Mouse (Mus musculus): ENCODE results near the gene Greb1. TPM values are rescaled to one million over a fixed set of nuclear protein-coding genes. Genes with fewer than 3 reads are reported as not detected.

The Greb1 gene
- polyA plus RNA-seq, 1 experiment from 2014 or later: 10.0 TPM

DNA sequence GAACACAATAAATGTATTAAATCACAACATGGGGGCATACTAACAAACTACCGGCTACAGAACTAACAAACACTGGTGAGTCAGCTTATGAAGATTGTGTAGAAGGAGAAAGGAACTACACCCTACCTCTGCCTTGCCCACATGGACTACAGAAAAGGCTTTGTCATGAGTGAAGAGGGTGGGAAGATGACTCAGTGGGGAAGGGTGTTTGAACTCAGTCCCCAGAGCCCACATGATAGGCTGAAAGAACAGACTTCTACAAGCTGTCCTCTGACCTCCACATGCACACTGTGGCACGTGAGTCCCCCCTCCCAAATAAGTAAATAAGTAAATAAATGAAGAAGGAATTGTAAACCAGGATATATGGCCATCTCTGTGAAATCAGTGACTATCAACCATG is 21.5 kb downstream of the Greb1 start:
- Histone ChIP-seq H3K4me3 (ENCODE audit: low read depth, low read length) (no peak overlapping the region), H3K9ac (ENCODE audit: low read length) (no peak overlapping the region), H3K4me1 (ENCODE audit: control insufficient read depth, insufficient read depth, low read length) (no peaks in the 10 kb centered on the region), H3K4me2 (ENCODE audit: low read depth) (no peak overlapping the region), H3K27ac (ENCODE audit: low read depth, low read length) (no peak overlapping the region), H3K9me3 (ENCODE audit: control insufficient read depth, low read length) (no peaks in the 10 kb centered on the region), H3K36me3 (ENCODE audit: control insufficient read depth, insufficient read depth, low read length) (no peaks in the 10 kb centered on the region), H3K27me3 (ENCODE audit: control insufficient read depth, insufficient read depth, low read length) (no peaks in the 10 kb centered on the region)
- no peak for ATAC-seq (ENCODE audit: insufficient read depth, low FRiP score, low TSS enrichment)
- WGBS: 75% methylated on average over 2 of the region's 2 CpGs
- no peak for DNase-seq (ENCODE audit: low spot score)

DNA sequence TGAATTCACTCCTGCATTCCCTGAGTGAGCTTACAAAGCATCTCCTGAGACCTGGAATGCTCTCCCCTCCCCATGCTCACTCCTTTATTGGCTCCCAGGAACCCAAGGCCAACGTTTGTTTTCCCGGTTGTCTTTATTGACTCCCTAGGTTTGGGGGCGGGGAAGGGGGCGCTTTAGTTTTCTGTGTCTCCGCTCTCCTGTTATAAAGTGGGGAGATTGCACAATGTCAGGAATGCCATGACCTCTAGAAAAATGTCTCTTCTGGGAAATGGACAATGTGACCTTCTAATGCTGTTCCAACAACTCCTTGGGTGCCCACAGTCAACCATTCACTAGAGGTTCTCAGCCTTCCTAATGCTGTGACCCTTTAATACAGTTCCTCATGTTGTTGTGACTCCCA is 22.2 kb downstream of the Greb1 start:
- Histone ChIP-seq H3K27me3 (ENCODE audit: control insufficient read depth, insufficient read depth, low read length) (no peaks in the 10 kb centered on the region), H3K36me3 (ENCODE audit: control insufficient read depth, insufficient read depth, low read length) (no peaks in the 10 kb centered on the region), H3K4me2 (ENCODE audit: low read depth) (no peak overlapping the region), H3K9me3 (ENCODE audit: control insufficient read depth, low read length) (no peaks in the 10 kb centered on the region), H3K4me1 (ENCODE audit: control insufficient read depth, insufficient read depth, low read length) (no peaks in the 10 kb centered on the region), H3K27ac (ENCODE audit: low read depth, low read length) (no peak overlapping the region), H3K9ac (ENCODE audit: low read length) (no peak overlapping the region), H3K4me3 (ENCODE audit: low read depth, low read length) (no peak overlapping the region)
- ATAC-seq (ENCODE audit: insufficient read depth, low FRiP score, low TSS enrichment): no peak
- 47% methylated on average over 5 of the region's 5 CpGs for WGBS
- DNase-seq (ENCODE audit: low spot score): no peak

DNA sequence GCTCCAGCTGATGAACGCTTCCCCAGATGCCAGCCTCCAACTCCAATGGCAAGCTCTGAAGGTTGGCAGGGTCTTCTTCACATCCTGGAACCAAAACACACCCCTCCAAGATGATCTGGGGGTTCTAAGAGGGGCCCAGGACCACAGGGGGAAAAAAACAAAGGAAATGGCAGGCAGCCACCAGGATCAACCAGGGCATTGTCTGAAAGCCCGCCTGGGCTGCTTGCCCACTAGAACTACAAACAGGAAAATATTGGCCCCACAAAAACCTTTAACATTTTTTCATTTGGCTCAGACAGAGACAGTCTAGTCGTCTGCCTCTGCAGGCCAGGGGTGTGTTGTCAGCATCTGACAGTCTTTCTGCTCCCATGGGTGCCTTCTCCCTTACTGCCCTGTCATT is 25.3 kb downstream of the Greb1 start:
- no peak overlapping the region for H3K4me2 ChIP-seq (ENCODE audit: low read depth)
- no peak overlapping the region for H3K27ac ChIP-seq (ENCODE audit: low read depth, low read length)
- H3K4me3 ChIP-seq (ENCODE audit: low read depth, low read length): no peak overlapping the region
- H3K9me3 ChIP-seq (ENCODE audit: control insufficient read depth, low read length): no peaks in the 10 kb centered on the region
- no peaks in the 10 kb centered on the region for H3K27me3 ChIP-seq (ENCODE audit: control insufficient read depth, insufficient read depth, low read length)
- no peaks in the 10 kb centered on the region for H3K4me1 ChIP-seq (ENCODE audit: control insufficient read depth, insufficient read depth, low read length)
- no peak overlapping the region for H3K9ac ChIP-seq (ENCODE audit: low read length)
- DNase-seq (ENCODE audit: low spot score): no peak
- 83% methylated on average over 3 of the region's 3 CpGs for WGBS
- H3K36me3 ChIP-seq (ENCODE audit: control insufficient read depth, insufficient read depth, low read length): no peaks in the 10 kb centered on the region
- no peak for ATAC-seq (ENCODE audit: insufficient read depth, low FRiP score, low TSS enrichment)

DNA sequence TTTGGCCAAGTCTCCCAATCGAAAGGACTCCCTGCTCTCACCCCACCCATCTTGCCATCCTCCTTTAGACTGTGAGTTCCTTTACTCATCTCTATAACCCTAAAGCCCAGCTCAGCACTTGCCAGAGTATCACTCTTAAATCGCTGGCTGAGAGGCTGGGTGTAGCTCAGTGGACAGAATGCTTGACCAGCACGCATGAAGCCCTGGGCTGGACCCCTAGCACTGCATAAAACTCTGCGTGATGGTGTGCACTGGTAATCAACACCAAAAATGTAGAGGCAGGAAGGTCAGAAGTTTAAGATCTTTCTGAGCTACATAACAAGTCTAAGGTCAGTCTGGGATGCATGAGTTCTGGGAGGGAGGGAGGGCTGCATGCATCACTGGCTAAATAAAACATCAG is 26.1 kb downstream of the Greb1 start:
- ATAC-seq (ENCODE audit: insufficient read depth, low FRiP score, low TSS enrichment): no peak
- Histone ChIP-seq H3K4me1 (ENCODE audit: control insufficient read depth, insufficient read depth, low read length) (no peaks in the 10 kb centered on the region), H3K9me3 (ENCODE audit: control insufficient read depth, low read length) (no peaks in the 10 kb centered on the region), H3K27me3 (ENCODE audit: control insufficient read depth, insufficient read depth, low read length) (no peaks in the 10 kb centered on the region), H3K27ac (ENCODE audit: low read depth, low read length) (no peak overlapping the region), H3K4me3 (ENCODE audit: low read depth, low read length) (no peak overlapping the region), H3K36me3 (ENCODE audit: control insufficient read depth, insufficient read depth, low read length) (no peaks in the 10 kb centered on the region), H3K4me2 (ENCODE audit: low read depth) (no peak overlapping the region), H3K9ac (ENCODE audit: low read length) (no peak overlapping the region)
- DNase-seq (ENCODE audit: low spot score): no peak
- WGBS: 88% methylated on average over 4 of the region's 4 CpGs

DNA sequence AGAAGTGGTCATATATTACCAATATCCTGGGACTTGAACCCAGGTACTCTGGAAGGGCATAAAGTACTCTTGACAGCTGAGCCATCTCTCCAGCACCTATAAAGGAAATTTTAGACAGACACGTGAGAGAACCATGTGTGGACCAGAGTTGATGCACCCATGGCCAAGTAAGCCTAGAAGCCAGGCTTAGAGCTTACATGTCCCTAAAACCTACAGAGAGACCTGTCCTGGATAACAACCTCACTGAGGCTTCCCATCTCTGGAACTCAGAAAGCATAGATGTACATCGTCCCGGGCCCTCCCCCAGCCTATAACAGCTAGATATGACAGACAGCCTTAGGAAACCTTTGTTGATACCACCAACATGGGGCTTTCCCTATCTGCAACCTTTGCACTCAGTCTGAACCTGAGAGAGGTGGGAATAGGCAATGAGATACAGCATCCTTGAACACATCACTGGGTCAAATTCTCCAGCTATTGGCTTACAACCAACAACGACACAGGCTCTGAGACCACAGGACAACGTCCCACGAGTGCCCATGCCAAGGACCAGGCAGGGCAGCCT is 31.0 kb downstream of the Greb1 start:
- Histone ChIP-seq H3K36me3 (ENCODE audit: control insufficient read depth, insufficient read depth, low read length) (no peaks in the 10 kb centered on the region), H3K27ac (ENCODE audit: low read depth, low read length) (no peak overlapping the region), H3K9me3 (ENCODE audit: control insufficient read depth, low read length) (no peaks in the 10 kb centered on the region), H3K4me1 (ENCODE audit: control insufficient read depth, insufficient read depth, low read length) (no peaks in the 10 kb centered on the region), H3K27me3 (ENCODE audit: control insufficient read depth, insufficient read depth, low read length) (no peaks in the 10 kb centered on the region), H3K9ac (ENCODE audit: low read length) (no peak overlapping the region), H3K4me3 (ENCODE audit: low read depth, low read length) (no peak overlapping the region), H3K4me2 (ENCODE audit: low read depth) (no peak overlapping the region)
- no peak for DNase-seq (ENCODE audit: low spot score)
- WGBS: 88% methylated on average over 6 of the region's 6 CpGs
- no peak for ATAC-seq (ENCODE audit: insufficient read depth, low FRiP score, low TSS enrichment)

DNA sequence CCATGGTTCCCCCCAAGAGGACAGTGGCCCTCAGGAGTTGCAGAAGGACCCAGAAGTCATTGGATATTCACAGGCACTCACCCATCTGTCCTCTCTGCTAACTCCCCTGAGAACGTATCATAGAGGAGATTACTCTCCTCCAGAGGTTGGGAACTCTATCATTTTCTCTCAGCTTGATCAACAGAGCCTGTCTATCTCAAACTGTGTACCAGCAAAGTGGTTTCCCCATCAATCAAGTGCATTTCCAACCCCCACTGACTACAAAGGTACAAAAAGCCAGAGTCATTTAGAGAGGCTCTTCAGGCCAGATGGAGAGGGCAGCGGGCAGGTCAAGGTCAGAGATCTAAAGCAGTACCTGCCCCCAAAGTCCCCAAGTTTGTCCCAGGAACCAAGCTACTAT is 32.0 kb downstream of the Greb1 start:
- DNase-seq (ENCODE audit: low spot score) (no peak), ATAC-seq (ENCODE audit: insufficient read depth, low FRiP score, low TSS enrichment) (no peak)
- no peak overlapping the region for H3K4me2 ChIP-seq (ENCODE audit: low read depth)
- no peak overlapping the region for H3K27ac ChIP-seq (ENCODE audit: low read depth, low read length)
- no peak overlapping the region for H3K9ac ChIP-seq (ENCODE audit: low read length)
- 48% methylated on average over 2 of the region's 2 CpGs for WGBS
- no peak overlapping the region for H3K4me3 ChIP-seq (ENCODE audit: low read depth, low read length)
- H3K4me1 ChIP-seq (ENCODE audit: control insufficient read depth, insufficient read depth, low read length): no peaks in the 10 kb centered on the region
- H3K36me3 ChIP-seq (ENCODE audit: control insufficient read depth, insufficient read depth, low read length): no peaks in the 10 kb centered on the region
- no peaks in the 10 kb centered on the region for H3K9me3 ChIP-seq (ENCODE audit: control insufficient read depth, low read length)
- no peaks in the 10 kb centered on the region for H3K27me3 ChIP-seq (ENCODE audit: control insufficient read depth, insufficient read depth, low read length)

DNA sequence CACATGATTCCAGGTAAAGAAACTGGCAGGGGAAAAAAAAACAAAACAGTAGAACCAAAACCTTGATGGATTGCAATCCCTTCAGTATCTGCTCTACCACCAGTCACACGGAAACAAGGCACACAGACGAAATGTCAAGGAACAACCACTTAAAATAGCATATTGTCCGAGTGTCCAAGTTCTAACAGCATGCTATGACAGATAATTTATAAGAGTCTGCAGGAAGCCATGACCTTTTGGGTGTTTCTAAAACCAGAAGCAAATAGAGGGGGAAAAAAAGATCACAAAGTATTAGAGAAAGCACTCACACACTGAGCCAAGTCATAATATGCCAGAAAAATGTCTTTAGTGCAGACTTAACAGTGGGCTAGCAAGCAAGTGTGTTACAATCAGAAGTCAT is 32.4 kb downstream of the Greb1 start:
- H3K4me3 ChIP-seq (ENCODE audit: low read depth, low read length): no peak overlapping the region
- H3K27ac ChIP-seq (ENCODE audit: low read depth, low read length): no peak overlapping the region
- H3K9ac ChIP-seq (ENCODE audit: low read length): no peak overlapping the region
- H3K36me3 ChIP-seq (ENCODE audit: control insufficient read depth, insufficient read depth, low read length): no peaks in the 10 kb centered on the region
- no peaks in the 10 kb centered on the region for H3K9me3 ChIP-seq (ENCODE audit: control insufficient read depth, low read length)
- no peak for ATAC-seq (ENCODE audit: insufficient read depth, low FRiP score, low TSS enrichment)
- no peaks in the 10 kb centered on the region for H3K27me3 ChIP-seq (ENCODE audit: control insufficient read depth, insufficient read depth, low read length)
- no peak overlapping the region for H3K4me2 ChIP-seq (ENCODE audit: low read depth)
- no peaks in the 10 kb centered on the region for H3K4me1 ChIP-seq (ENCODE audit: control insufficient read depth, insufficient read depth, low read length)
- WGBS: 37% methylated on average over 3 of the region's 3 CpGs
- no peak for DNase-seq (ENCODE audit: low spot score)

DNA sequence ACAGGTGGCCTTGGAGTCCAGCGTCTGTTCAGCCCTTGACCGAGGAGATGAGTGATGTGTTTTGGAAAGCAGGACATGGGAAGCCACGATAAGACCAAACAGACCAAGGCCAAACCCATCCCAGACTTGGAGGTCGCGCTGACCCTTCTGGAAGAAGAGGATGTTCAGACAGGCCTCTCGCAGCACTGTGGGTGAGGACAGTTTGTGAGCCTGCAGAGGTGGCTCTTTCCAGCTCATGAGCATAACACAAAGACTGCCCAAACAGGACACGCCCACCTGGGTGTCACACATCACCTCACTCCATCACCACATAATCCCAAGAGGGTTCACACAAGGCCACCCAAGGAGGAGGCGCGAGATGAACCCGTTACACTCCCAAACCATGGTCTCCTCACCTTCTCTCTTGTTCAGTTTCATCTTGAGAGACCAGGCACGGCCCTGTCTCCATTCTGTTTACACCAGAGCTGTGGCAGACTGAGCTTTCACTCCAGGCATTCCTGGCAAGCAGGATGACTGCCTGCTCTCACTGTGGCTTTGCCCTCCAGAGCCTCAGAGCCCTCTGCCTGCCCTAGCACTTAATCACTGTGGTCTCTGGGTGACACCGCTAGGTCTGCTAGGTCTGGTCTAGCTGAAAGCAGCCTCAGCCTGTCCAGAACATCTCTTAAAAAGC is 35.8 kb downstream of the Greb1 start:
- H3K9me3 ChIP-seq (ENCODE audit: control insufficient read depth, low read length): no peaks in the 10 kb centered on the region
- WGBS: 85% methylated on average over 12 of the region's 12 CpGs
- no peak for ATAC-seq (ENCODE audit: insufficient read depth, low FRiP score, low TSS enrichment)

DNA sequence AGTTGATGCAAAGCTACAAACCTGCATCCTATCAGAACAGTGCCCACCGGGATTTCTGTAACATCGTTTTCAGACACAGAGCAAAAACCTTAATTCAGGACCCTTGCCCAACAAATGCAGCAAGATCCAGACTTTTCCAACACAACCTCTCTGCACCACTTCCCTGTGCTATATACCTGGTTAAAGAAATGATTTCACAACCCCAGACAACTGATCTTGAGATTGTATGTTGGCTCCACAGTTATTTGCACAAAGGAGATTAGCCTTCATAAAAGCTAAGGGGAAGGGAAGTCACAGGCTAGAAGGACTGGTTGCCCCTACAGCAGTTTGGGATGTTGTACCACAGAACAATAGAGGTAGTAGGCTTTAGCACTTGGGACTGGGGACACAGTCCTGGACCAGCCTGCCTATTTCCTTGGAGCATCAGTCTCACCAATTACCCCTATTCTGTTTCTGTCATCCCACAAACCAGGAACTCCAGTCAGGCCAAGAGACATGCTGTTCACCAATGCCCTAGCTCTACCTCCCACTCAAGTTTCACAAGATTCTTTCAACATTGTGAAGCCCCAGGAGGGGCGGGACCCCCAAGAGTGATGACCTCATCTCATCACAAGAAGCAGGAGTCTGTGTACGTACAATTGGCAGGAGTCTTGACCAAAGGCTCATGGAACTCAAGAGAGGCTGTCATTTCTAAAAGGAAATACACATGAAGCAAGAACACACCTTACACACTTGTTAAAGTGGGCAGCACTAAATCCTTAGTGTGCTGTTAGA is 36.9 kb downstream of the Greb1 start:
- no peak overlapping the region for H3K4me3 ChIP-seq (ENCODE audit: low read depth, low read length)
- no peaks in the 10 kb centered on the region for H3K4me1 ChIP-seq (ENCODE audit: control insufficient read depth, insufficient read depth, low read length)
- no peak overlapping the region; the same call in 1 of the 2 replicates for H3K9ac ChIP-seq (ENCODE audit: low read length)
- no peaks in the 10 kb centered on the region for H3K36me3 ChIP-seq (ENCODE audit: control insufficient read depth, insufficient read depth, low read length)
- 80% methylated on average over 4 of the region's 4 CpGs for WGBS
- H3K9me3 ChIP-seq (ENCODE audit: control insufficient read depth, low read length): no peaks in the 10 kb centered on the region
- DNase-seq (ENCODE audit: low spot score) (no peak), ATAC-seq (ENCODE audit: insufficient read depth, low FRiP score, low TSS enrichment) (no peak)
- no peak overlapping the region for H3K4me2 ChIP-seq (ENCODE audit: low read depth)
- H3K27ac ChIP-seq (ENCODE audit: low read depth, low read length): no peak overlapping the region
- H3K27me3 ChIP-seq (ENCODE audit: control insufficient read depth, insufficient read depth, low read length): no peaks in the 10 kb centered on the region

More for the DNA sequence above, 35.8 kb downstream of the Greb1 start:
- H3K4me3 ChIP-seq (ENCODE audit: low read depth, low read length): no peak overlapping the region
- H3K4me1 ChIP-seq (ENCODE audit: control insufficient read depth, insufficient read depth, low read length): no peaks in the 10 kb centered on the region
- H3K27me3 ChIP-seq (ENCODE audit: control insufficient read depth, insufficient read depth, low read length): no peaks in the 10 kb centered on the region
- H3K4me2 ChIP-seq (ENCODE audit: low read depth): no peak overlapping the region
- no peaks in the 10 kb centered on the region for H3K36me3 ChIP-seq (ENCODE audit: control insufficient read depth, insufficient read depth, low read length)
- no peak for DNase-seq (ENCODE audit: low spot score)
- H3K9ac ChIP-seq (ENCODE audit: low read length): no peak overlapping the region
- H3K27ac ChIP-seq (ENCODE audit: low read depth, low read length): no peak overlapping the region

All from neural tube, embryonic 11.5 days (tissue).